Mouse (Mus musculus): Measurements from ENCODE around the gene Rims1. TPM values are rescaled to one million over a fixed set of nuclear protein-coding genes. Genes with fewer than 3 reads are reported as not detected.

Gene Rims1
- polyA plus RNA-seq, 1 experiment = 0.40 TPM

DNA sequence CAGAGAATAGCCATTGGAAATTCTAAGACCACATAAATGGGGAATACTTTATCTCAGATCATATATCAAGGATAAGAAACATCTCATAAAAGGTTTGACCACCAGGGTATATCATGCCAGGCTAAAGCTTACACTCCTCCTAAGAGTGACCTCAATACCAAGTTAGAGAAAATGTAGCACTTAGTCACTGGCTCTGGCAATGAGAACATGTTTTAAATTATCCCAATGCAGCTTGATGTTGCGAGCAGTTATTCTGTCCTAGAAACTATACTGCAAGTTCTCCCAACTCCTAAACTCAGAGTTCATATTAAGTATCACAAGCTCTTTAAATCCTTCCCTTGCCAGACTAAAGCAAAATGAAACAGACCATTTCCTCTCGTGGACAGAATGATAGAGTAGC, 85.1 kb downstream of the Rims1 start:
- no peak overlapping the region for H3K4me3 ChIP-seq (ENCODE audit: insufficient read depth, low read length)
- H3K27ac ChIP-seq (ENCODE audit: insufficient read depth, low read length) = no peak overlapping the region
- TF ChIP-seq POLR2A (IDR thresholded peaks at IDR 0.05; ENCODE audit: low read depth, low read length) (no peak), CTCF (IDR thresholded peaks at IDR 0.05; ENCODE audit: borderline replicate concordance, insufficient read depth, low read length) (no peak)
- no peaks in the 10 kb centered on the region for H3K4me1 ChIP-seq (ENCODE audit: control insufficient read depth, insufficient read depth, low read length)

DNA sequence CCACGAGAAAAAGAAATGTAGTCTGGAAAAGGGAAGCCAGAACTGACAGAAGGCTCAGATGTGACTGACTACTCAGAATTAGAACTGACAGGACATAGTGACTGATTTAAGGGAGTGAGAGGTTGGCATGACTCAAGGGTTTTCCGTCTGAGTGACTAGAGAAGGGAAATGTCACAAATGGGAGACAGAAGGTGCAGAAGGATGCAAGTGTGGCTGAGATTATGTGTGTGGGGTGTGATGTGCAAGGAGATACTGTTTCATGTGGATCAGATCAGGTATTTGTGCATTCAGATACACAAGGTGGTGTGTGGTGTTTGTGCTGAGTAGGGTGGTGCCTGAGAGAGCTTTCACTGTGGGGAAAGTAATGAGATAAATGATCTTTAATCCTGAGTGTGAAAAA, 96.3 kb downstream of the Rims1 start:
- Histone ChIP-seq H3K4me3 (ENCODE audit: insufficient read depth, low read length) (no peak overlapping the region), H3K4me1 (ENCODE audit: control insufficient read depth, insufficient read depth, low read length) (no peaks in the 10 kb centered on the region), H3K27ac (ENCODE audit: insufficient read depth, low read length) (no peak overlapping the region)
- TF ChIP-seq POLR2A (IDR thresholded peaks at IDR 0.05; ENCODE audit: low read depth, low read length) (no peak), CTCF (IDR thresholded peaks at IDR 0.05; ENCODE audit: borderline replicate concordance, insufficient read depth, low read length) (no peak)

DNA sequence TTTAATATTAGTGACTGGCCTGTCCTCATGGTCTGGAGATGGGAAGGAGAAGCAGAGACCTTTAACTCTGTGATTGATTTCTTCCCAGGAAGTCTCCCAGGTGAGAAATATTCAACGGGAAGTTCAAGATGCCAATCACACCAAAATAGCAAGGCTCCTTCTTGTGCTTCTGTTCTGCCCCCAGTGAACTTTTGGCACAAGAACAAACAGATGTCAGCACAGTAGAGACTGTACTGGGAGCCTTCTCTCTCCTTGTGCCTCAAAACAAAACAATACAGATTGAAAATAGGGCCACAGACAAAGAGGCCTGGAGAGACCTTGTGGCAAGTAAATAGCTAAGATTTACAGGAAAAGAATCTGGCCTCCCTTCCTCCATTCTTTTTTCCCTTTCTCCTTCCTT, 110.7 kb downstream of the Rims1 start:
- no peak overlapping the region for H3K4me3 ChIP-seq (ENCODE audit: insufficient read depth, low read length)
- H3K27ac ChIP-seq (ENCODE audit: insufficient read depth, low read length) = no peak overlapping the region
- H3K4me1 ChIP-seq (ENCODE audit: control insufficient read depth, insufficient read depth, low read length) = no peaks in the 10 kb centered on the region
- no peak for TF ChIP-seq CTCF (IDR thresholded peaks at IDR 0.05; ENCODE audit: borderline replicate concordance, insufficient read depth, low read length)
- TF ChIP-seq POLR2A (IDR thresholded peaks at IDR 0.05; ENCODE audit: low read depth, low read length) = no peak

DNA sequence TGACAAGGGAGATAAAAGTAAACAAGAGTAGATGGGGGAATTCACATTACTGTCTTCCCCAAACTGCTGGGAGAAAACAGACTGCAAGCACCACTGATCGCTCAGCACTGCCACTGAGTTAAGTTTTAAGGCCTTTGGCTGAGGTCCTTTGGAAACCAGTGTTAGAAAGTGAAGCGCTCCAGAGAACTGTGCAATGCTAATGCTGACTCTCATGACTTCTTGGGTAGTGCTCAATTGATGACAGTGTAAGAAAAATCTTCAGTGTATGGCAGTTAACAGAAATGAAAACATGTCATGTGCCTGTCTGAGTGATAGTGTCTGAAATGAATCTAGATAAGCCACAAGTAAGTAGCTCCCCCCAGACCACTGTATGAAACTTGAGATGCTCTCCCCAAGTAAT, 111.3 kb downstream of the Rims1 start:
- Histone ChIP-seq H3K4me1 (ENCODE audit: control insufficient read depth, insufficient read depth, low read length) (no peaks in the 10 kb centered on the region), H3K4me3 (ENCODE audit: insufficient read depth, low read length) (no peak overlapping the region), H3K27ac (ENCODE audit: insufficient read depth, low read length) (no peak overlapping the region)
- TF ChIP-seq CTCF (IDR thresholded peaks at IDR 0.05; ENCODE audit: borderline replicate concordance, insufficient read depth, low read length) (no peak), POLR2A (IDR thresholded peaks at IDR 0.05; ENCODE audit: low read depth, low read length) (no peak)

DNA sequence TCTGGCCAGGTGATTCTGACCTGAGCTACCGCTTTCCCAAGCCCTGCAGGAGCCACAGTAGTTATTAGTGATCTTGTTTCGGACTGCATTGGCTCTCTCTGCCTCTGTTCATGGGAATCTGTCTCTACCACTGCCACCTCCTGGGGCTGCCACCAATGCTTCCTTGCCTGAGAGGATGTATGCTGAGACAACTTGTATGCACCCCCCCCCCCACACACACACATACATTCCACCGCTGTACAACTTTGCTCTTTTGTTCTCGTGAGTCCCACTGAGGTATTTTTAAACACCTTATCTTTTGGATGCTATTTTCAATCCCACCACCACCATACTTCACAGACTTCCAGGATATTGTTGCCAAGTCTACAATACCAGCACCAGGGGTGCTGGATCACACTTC, 122.3 kb downstream of the Rims1 start:
- no peak for TF ChIP-seq POLR2A (IDR thresholded peaks at IDR 0.05; ENCODE audit: low read depth, low read length)
- TF ChIP-seq CTCF (IDR thresholded peaks at IDR 0.05; ENCODE audit: borderline replicate concordance, insufficient read depth, low read length) = no peak
- H3K4me1 ChIP-seq (ENCODE audit: control insufficient read depth, insufficient read depth, low read length) = no peaks in the 10 kb centered on the region
- H3K27ac ChIP-seq (ENCODE audit: insufficient read depth, low read length) = no peak overlapping the region
- no peak overlapping the region for H3K4me3 ChIP-seq (ENCODE audit: insufficient read depth, low read length)

DNA sequence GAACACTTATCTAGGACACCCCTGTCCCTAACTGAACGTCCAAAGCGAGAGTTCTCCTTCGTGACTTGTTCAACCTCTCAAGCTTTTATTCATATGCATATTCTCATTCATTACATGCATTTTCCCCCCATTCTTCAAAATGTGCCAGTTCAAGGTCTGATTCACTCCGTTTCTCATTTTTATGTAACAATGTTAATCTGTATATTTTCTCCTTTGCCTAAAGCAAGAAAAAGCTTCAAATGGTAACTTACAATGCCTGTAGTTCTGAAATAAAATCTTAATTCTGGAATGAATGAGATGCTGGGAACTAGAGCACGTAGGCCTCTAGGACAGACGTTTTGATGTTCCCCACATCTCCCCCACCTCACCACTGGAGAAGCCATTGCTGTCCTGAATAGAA, 141.6 kb downstream of the Rims1 start:
- Histone ChIP-seq H3K4me3 (ENCODE audit: insufficient read depth, low read length) (no peak overlapping the region), H3K27ac (ENCODE audit: insufficient read depth, low read length) (no peak overlapping the region)
- TF ChIP-seq CTCF (IDR thresholded peaks at IDR 0.05; ENCODE audit: borderline replicate concordance, insufficient read depth, low read length) = no peak
- TF ChIP-seq POLR2A (IDR thresholded peaks at IDR 0.05; ENCODE audit: low read depth, low read length) = no peak

DNA sequence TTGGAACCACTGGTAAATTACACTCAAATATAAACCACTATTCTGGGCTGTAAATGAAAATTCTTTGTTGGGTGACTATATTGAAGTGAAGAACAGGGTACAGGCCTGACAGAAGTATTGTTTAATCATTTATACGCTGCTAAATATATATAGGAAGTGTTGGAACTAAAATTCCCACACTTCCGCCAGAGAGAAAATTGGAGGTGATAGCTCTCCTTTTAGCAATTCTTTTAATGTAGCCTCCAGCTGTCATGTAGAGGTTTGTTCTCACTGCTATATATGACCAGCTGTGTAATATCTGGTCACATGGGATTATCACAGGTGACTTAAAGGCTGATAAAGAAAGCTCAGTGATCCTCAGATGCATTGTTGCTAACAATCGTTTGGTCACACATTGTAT, 144.0 kb downstream of the Rims1 start:
- no peak overlapping the region for H3K27ac ChIP-seq (ENCODE audit: insufficient read depth, low read length)
- TF ChIP-seq POLR2A (IDR thresholded peaks at IDR 0.05; ENCODE audit: low read depth, low read length) = no peak
- TF ChIP-seq CTCF (IDR thresholded peaks at IDR 0.05; ENCODE audit: borderline replicate concordance, insufficient read depth, low read length) = no peak
- no peak overlapping the region for H3K4me3 ChIP-seq (ENCODE audit: insufficient read depth, low read length)
- H3K4me1 ChIP-seq (ENCODE audit: control insufficient read depth, insufficient read depth, low read length) = no peaks in the 10 kb centered on the region

More for the DNA sequence above, 141.6 kb downstream of the Rims1 start:
- H3K4me1 ChIP-seq (ENCODE audit: control insufficient read depth, insufficient read depth, low read length) = no peaks in the 10 kb centered on the region

DNA sequence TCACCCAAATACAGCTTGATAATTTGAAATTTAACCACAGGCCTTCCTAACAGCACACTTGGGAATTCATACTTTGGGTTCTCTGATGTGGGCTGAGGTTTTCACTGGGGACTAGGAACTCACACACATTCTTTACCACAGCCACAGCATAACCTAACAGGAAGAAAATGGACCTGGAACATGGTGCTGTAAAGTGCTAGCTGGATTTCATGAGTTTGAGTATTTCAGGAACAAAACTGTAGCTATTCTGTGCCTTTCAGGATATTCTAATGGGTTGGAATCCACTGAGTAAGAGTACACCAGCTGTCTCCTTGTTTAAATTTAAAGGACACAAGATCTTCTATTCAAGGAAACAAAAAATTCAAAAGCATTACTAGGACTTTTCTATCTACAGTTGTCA, 149.8 kb downstream of the Rims1 start:
- H3K4me1 ChIP-seq (ENCODE audit: control insufficient read depth, insufficient read depth, low read length) = no peaks in the 10 kb centered on the region
- TF ChIP-seq CTCF (IDR thresholded peaks at IDR 0.05; ENCODE audit: borderline replicate concordance, insufficient read depth, low read length) (no peak), POLR2A (IDR thresholded peaks at IDR 0.05; ENCODE audit: low read depth, low read length) (no peak)
- H3K4me3 ChIP-seq (ENCODE audit: insufficient read depth, low read length) = no peak overlapping the region
- no peak overlapping the region for H3K27ac ChIP-seq (ENCODE audit: insufficient read depth, low read length)

DNA sequence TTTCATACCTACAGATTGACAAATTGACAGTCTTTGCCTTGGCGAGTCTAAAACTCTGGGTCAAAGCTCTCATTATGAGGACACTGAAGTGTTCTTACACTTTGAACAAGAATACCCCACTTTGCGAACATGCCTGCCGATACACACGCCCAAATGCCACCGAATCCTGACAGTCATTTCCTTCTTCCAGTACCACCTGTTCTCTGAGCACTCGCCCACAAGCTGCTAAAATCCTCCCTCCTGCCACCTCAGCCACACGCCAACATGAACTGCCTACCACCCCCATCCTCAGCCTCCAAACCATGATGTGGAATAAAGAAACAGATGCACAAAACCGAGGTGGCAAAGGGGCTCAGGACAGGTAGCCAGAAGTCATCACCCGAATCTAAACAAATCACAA, 150.9 kb downstream of the Rims1 start:
- TF ChIP-seq CTCF (IDR thresholded peaks at IDR 0.05; ENCODE audit: borderline replicate concordance, insufficient read depth, low read length) = no peak
- TF ChIP-seq POLR2A (IDR thresholded peaks at IDR 0.05; ENCODE audit: low read depth, low read length) = no peak
- no peak overlapping the region for H3K4me3 ChIP-seq (ENCODE audit: insufficient read depth, low read length)
- H3K4me1 ChIP-seq (ENCODE audit: control insufficient read depth, insufficient read depth, low read length) = no peaks in the 10 kb centered on the region
- H3K27ac ChIP-seq (ENCODE audit: insufficient read depth, low read length) = no peak overlapping the region

DNA sequence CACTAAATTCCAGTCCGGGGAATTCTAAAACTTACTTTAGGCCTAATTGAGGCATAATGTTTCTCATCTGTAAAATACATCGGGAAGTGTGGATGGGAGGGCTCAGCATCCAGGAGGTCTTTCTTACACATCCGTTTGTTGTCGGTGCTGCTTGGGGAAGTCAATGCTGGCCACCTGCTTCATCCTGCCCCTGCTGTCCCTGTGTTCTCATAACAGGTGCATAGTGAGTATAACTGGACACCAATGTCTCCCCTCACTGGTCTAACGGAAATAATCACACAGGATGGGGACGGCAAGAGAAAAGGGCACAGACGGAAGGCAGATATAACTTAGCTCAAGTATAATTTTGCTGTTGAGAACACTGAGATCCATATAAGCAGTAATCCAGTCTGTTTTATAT, 155.2 kb downstream of the Rims1 start:
- no peaks in the 10 kb centered on the region for H3K4me1 ChIP-seq (ENCODE audit: control insufficient read depth, insufficient read depth, low read length)
- H3K27ac ChIP-seq (ENCODE audit: insufficient read depth, low read length) = no peak overlapping the region
- TF ChIP-seq POLR2A (IDR thresholded peaks at IDR 0.05; ENCODE audit: low read depth, low read length) = no peak
- H3K4me3 ChIP-seq (ENCODE audit: insufficient read depth, low read length) = no peak overlapping the region

DNA sequence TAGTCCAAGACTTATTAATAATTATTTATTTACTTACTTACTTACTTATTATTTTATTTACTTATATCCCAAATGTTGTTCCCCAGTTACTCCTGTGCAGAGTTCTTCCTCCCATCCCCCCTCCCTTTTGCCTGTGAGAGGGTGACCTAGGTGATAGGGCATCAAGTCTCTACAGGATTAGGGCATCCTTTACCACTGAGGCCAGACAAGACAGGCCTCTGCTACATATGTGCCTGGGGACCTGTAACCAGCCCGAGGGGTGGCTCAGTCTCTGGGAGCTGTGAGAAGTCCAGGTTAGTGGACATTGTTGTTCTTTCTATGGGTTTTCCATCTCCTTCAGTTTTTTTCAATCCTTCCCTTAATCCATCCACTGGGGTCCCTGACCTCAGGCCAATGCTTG, 156.4 kb downstream of the Rims1 start:
- Histone ChIP-seq H3K27ac (ENCODE audit: insufficient read depth, low read length) (no peak overlapping the region), H3K4me3 (ENCODE audit: insufficient read depth, low read length) (no peak overlapping the region), H3K4me1 (ENCODE audit: control insufficient read depth, insufficient read depth, low read length) (no peaks in the 10 kb centered on the region)
- no peak for TF ChIP-seq CTCF (IDR thresholded peaks at IDR 0.05; ENCODE audit: borderline replicate concordance, insufficient read depth, low read length)
- TF ChIP-seq POLR2A (IDR thresholded peaks at IDR 0.05; ENCODE audit: low read depth, low read length) = no peak
